Mouse (Mus musculus): Measurements from ENCODE around the gene Josd2. TPM values are rescaled to one million over a fixed set of nuclear protein-coding genes. Genes with fewer than 3 reads are reported as not detected.

Josd2 gene
- polyA plus RNA-seq, 1 experiment from 2014 or later, result 134 TPM

DNA sequence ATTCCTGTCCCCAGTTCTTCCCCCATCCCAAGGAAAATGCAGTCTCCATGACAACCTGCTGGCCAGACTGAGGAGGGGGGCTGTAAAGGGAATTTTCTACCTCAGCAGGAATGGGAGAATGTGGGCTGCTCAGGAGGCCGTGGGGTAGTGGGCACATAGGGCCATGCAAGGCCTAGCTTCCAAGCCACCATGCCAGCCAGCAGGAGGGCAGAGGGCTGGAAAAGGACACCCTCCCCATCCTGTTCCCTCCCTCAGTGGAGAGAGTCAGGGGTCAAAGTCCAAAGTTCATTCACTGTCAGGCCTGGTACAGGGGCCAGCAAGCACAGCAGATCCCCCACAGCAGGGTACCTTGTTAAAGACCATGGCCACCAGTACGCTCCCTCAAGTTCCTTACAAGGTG, 2.7 kb upstream of the Josd2 start, which contains the start of gene Aspdh:
Aspdh (plus strand) TSS at position 281 of the 400 bp plus-strand sequence.
- H3K4me1 ChIP-seq (replicated peaks), result peaks cover 43% of the 10 kb centered on the region
- H3K27ac ChIP-seq, result no peak within 1 kb of the TSS
- H3K27me3 ChIP-seq, result peaks cover 37% of the 10 kb centered on the region

DNA sequence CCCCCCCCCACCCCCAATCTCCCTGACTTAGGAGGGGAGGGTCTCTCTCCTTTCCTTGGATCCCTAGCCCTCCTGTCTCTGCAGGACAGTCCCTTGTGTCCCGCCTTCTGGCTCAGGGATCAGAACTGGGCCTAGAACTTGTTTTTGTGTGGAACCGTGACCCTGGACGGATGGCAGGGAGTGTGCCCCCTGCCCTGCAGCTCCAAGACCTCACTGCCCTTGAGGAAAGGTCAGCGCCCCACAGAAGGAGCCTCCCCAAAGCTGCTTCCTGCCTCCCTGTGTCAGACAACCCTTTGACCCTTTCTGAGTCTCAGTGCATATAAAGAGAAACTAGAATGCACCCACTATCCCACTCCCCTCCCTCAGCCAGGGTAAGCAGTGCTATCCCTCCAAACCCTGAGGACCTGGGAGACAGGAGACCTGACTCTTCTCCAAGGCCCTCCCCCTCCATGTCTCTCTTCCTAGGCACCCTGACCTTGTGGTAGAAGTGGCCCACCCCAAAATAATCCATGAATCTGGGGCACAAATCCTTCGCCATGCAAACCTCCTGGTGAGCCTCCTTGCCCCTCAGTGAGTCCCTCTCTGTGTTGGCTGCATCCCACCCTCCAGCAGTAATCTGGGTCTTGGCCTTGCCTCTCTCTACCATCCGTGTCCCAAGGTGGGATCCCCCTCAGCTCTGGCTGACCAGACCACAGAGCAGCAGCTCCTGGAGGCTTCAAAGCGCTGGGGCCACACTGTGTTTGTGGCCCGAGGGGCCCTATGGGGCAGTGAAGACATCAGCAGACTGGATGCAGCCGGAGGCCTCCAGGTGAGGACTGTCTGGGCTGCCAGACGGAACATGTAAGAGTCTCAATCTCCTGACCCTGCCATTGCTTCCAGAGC, 1.5 kb upstream of the Josd2 start:
- Histone ChIP-seq H3K9me3 (replicated peaks) (no peaks in the 10 kb centered on the region), H3K4me2 (no peak overlapping the region), H3K4me1 (replicated peaks) (peaks cover 54% of the 10 kb centered on the region), H3K4me3 (no peak overlapping the region), H3K27me3 (peaks cover 26% of the 10 kb centered on the region), H3K27ac (no peak overlapping the region), H3K36me3 (peaks cover 8% of the 10 kb centered on the region; the same call in 1 of the 2 replicates), H3K9ac (no peak overlapping the region)
- ATAC-seq (replicated peaks; ENCODE audit: insufficient number of reproducible peaks, insufficient read depth, low FRiP score, low read depth), result no peak
- 78% methylated on average over 10 of the region's 10 CpGs for WGBS

More for the DNA sequence above, 2.7 kb upstream of the Josd2 start, which contains the start of gene Aspdh:
- Histone ChIP-seq H3K4me2 (no peak within 1 kb of the TSS), H3K9ac (no peak within 1 kb of the TSS), H3K36me3 (peaks cover 9% of the 10 kb centered on the region; the same call in 1 of the 2 replicates), H3K9me3 (replicated peaks) (no peaks in the 10 kb centered on the region), H3K4me3 (no peak within 1 kb of the TSS)
- WGBS, result 69% methylated on average over 2 of the region's 2 CpGs
- no peak for ATAC-seq (replicated peaks; ENCODE audit: insufficient number of reproducible peaks, insufficient read depth, low FRiP score, low read depth)

DNA sequence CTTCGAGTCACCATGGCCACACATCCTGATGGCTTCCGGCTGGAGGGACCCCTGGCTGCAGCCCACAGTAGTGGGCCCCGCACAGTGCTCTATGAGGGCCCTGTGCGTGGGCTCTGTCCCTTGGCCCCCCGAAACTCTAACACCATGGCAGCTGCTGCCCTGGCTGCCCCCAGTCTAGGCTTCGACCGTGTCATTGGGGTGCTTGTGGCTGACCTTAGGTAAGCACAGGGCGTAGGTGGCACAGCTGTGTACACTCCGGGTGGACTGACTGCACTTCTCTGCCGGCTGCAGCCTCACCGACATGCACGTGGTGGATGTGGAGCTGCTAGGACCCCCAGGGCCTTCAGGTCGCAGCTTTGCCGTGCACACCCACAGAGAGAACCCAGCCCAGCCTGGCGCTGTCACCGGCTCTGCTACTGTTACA, 880 bp upstream of the Josd2 start:
- Histone ChIP-seq H3K4me3 (no peak overlapping the region; the same call in 1 of the 2 replicates), H3K9ac (no peak overlapping the region), H3K27ac (0 out of 2 replicates have a peak overlapping the region, but pooled peaks have one; percentile 25), H3K27me3 (peaks cover 19% of the 10 kb centered on the region), H3K4me1 (replicated peaks) (peaks cover 61% of the 10 kb centered on the region), H3K36me3 (0 out of 2 replicates have a peak, but pooled peaks cover 5% of the 10 kb centered on the region), H3K9me3 (replicated peaks) (no peaks in the 10 kb centered on the region), H3K4me2 (no peak overlapping the region)
- 78% methylated on average over 16 of the region's 16 CpGs for WGBS
- ATAC-seq (replicated peaks; ENCODE audit: insufficient number of reproducible peaks, insufficient read depth, low FRiP score, low read depth), result no peak

DNA sequence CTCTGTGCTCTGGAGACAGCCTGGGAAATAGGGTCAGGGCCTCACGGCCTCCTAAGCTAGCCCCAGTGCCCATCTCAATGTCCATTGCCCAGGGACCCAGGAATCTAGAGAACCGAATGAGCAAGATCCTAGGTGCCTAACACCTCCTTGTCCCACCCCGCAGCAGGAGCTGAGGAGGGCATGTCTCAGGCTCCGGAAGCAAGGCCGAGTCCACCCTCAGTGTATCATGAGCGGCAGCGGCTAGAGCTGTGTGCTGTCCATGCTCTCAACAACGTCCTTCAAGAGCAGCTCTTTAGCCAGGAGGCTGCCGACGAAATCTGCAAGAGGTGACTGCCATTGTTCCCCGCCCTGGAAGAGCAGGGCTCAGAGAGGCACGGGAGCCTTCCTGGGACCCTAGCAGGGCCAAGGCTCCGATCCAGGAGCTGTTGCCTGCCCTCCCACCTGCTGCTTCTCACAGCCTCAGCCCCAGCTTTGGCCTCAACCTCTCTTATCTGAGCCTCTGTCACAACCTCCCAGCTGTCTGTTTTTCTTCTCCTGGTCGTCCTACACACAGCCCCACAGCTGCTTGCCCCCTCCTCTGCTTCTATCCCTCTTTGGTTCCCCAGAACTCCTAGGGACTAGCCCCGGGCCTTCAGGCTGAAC, 985 bp downstream of the Josd2 start:
- peak overlapping the region; percentile 84 for H3K9ac ChIP-seq
- peak overlapping the region; percentile 89 for H3K4me3 ChIP-seq
- H3K4me1 ChIP-seq (replicated peaks), result peaks cover 68% of the 10 kb centered on the region
- H3K9me3 ChIP-seq (replicated peaks), result no peaks in the 10 kb centered on the region
- H3K27ac ChIP-seq, result peak overlapping the region; percentile 99
- H3K4me2 ChIP-seq, result peak overlapping the region; percentile 90
- peaks cover 3% of the 10 kb centered on the region for H3K27me3 ChIP-seq
- no peak for ATAC-seq (replicated peaks; ENCODE audit: insufficient number of reproducible peaks, insufficient read depth, low FRiP score, low read depth)
- WGBS, result 31% methylated on average over 15 of the region's 15 CpGs
- H3K36me3 ChIP-seq, result no peaks in the 10 kb centered on the region

DNA sequence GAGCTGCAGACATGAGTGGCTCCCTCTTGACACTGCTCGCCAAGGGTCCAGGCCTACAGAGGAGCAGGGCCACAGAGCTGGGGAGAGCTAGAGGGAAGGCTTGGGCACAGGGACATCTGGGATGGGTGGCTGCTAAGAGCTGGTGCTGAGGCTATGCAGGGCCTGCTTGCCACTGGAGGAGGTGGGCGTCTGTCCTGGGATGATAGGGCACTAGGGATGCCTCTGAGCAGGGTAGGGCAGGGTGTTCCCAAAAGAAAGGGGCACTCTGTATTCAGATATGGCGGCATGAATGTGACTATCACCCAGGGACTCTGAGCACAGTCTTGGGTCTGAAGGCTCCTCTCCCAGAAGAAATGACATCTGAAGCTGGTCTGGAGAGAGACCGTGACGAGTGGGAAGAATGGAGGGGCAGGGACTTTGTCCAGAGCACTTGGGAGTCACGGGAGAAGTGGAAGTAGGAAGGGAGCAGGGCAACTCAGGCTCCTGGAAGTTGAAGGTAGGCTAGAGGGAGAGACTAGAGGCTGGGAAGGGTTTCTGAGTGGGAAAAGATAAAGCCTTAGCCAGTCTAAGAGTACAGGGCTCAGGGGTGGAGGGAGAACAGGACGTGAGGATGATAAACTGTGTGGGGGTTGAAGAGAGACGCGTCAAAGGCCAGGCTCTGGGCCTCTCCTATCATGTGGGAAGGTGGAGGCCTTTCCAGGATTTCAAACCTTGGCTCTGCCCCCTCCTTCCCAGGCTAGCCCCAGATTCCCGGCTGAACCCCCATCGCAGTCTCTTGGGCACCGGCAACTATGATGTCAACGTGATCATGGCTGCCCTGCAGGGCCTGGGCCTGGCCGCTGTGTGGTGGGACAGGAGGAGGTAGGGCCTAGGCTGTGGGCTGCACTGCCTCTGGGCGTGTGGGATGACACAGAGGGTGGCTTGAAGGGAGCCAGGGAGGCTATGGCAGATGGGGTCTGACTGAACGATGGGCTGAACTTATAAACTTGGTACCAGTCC, 2.2 kb downstream of the Josd2 start:
- H3K27me3 ChIP-seq, result no peaks in the 10 kb centered on the region
- 54% methylated on average over 16 of the region's 16 CpGs for WGBS
- peaks cover 61% of the 10 kb centered on the region for H3K4me1 ChIP-seq (replicated peaks)
- peak overlapping the region; percentile 90 for H3K4me2 ChIP-seq
- no peaks in the 10 kb centered on the region for H3K9me3 ChIP-seq (replicated peaks)
- no peaks in the 10 kb centered on the region for H3K36me3 ChIP-seq
- no peak overlapping the region; the same call in 1 of the 2 replicates for H3K9ac ChIP-seq
- ATAC-seq (replicated peaks; ENCODE audit: insufficient number of reproducible peaks, insufficient read depth, low FRiP score, low read depth), result no peak
- H3K4me3 ChIP-seq, result no peak overlapping the region
- H3K27ac ChIP-seq, result peak overlapping the region; percentile 99

DNA sequence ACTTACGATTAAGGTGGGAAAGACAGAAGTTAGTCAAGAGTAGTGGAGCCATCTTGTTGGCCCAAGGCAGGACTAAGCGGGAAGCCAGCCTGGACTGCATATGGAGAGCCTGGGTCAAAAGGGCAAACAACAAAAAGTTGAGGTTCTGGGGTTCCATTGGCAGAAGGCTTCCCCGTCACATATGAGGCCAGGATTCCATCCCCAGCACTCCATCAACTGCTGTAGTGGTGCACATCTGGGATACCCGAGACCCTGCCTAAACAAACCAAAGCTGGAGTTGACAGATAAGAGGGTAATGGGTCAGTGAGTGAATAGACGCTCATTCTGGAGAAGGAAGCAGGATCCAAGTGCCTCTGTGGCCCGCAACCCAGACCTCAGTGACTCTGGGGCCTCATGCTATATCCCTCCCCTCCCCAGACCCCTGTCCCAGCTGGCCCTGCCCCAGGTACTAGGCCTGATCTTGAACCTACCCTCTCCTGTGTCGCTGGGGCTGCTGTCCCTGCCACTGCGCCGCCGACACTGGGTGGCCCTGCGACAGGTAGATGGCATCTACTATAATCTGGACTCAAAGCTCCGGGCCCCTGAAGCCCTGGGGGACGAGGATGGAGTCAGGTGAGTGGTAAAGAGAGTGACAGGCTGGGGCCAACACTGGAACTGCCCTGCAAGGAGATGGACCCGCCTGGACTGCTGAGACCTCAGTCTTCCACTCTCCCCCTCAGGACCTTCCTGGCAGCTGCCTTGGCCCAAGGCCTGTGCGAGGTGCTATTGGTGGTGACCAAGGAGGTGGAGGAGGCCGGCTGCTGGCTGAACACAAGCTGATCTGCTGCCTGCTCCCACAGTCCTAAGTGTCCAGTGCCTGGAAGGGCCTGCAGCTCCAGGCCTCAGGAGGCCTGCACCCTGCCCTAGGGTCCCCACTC, 3.2 kb downstream of the Josd2 start:
- H3K27ac ChIP-seq, result peak overlapping the region; percentile 99
- WGBS, result 62% methylated on average over 16 of the region's 16 CpGs
- no peak for ATAC-seq (replicated peaks; ENCODE audit: insufficient number of reproducible peaks, insufficient read depth, low FRiP score, low read depth)
- no peak overlapping the region for H3K4me3 ChIP-seq
- peak overlapping the region; percentile 34 for H3K9ac ChIP-seq
- peaks cover 67% of the 10 kb centered on the region for H3K4me1 ChIP-seq (replicated peaks)
- no peaks in the 10 kb centered on the region for H3K36me3 ChIP-seq
- peak overlapping the region; percentile 14; the same call in 1 of the 2 replicates for H3K4me2 ChIP-seq
- H3K27me3 ChIP-seq, result 0 out of 2 replicates have a peak, but pooled peaks cover 4% of the 10 kb centered on the region
- H3K9me3 ChIP-seq (replicated peaks), result no peaks in the 10 kb centered on the region

DNA sequence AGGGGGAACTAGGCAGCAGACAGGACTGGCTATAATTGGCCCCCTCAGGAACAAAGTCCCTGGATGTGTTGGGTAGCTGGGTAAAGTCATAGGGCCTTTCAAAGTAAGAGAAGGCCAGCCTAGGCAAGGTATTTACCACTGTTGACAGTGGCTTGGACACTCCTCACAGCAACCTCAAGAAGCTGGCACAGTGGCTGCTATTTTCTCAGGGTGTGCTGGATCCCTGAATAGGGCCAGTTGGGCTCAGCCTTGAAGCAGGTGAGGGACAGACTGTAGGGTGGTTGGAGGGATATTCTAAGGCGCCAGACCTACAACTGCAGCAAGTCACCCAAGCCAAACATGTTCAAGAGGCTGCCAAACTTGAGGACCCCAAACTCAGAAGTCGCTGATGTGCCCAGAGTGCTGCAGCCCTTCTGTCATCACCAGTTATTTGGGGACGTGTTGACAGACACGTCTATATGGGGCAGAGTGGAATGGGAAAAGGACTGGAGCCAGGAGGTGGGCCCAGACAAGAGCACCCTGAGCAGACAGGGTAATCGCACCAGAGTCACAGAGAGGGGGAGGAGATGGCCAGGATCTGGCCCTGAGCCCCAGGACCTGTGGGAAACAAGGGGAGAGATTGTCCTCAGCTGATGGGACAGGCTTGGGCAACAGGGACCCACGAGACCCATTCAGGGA, 4.2 kb downstream of the Josd2 start:
- H3K36me3 ChIP-seq, result no peaks in the 10 kb centered on the region
- H3K27me3 ChIP-seq, result 0 out of 2 replicates have a peak, but pooled peaks cover 4% of the 10 kb centered on the region
- no peaks in the 10 kb centered on the region for H3K9me3 ChIP-seq (replicated peaks)
- peaks cover 64% of the 10 kb centered on the region for H3K4me1 ChIP-seq (replicated peaks)
- peak; percentile 67 for ATAC-seq (replicated peaks; ENCODE audit: insufficient number of reproducible peaks, insufficient read depth, low FRiP score, low read depth)
- 18% methylated on average over 6 of the region's 6 CpGs for WGBS
- H3K27ac ChIP-seq, result peak overlapping the region; percentile 99
- peak overlapping the region; percentile 56 for H3K4me3 ChIP-seq
- peak overlapping the region; percentile 65 for H3K4me2 ChIP-seq
- 0 out of 2 replicates have a peak overlapping the region, but pooled peaks have one; percentile 75 for H3K9ac ChIP-seq

DNA sequence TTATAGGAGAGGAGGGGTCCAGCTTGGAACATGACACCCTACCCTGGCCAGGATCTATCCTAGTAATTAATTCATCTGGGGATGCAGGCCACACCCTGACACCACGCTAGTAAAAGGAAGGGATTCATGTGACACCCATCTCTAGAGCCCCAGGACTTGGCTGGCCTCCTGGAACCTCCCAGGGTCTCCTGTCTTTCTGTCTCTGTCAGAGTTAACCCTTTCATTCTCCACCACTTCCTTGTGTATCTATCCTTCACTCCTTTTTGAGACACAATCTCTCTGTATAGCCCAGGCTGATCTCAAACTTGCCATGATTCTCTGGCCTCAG, 4.7 kb downstream of the Josd2 start:
- peak overlapping the region; percentile 65 for H3K4me2 ChIP-seq
- peak overlapping the region; percentile 99 for H3K27ac ChIP-seq
- H3K9me3 ChIP-seq (replicated peaks), result no peaks in the 10 kb centered on the region
- no peaks in the 10 kb centered on the region for H3K36me3 ChIP-seq
- H3K4me3 ChIP-seq, result peak overlapping the region; percentile 56
- no peak; the same call in 1 of the 2 replicates for ATAC-seq (replicated peaks; ENCODE audit: insufficient number of reproducible peaks, insufficient read depth, low FRiP score, low read depth)
- peak overlapping the region; percentile 75; the same call in 1 of the 2 replicates for H3K9ac ChIP-seq
- H3K27me3 ChIP-seq, result 0 out of 2 replicates have a peak, but pooled peaks cover 4% of the 10 kb centered on the region
- 14% methylated on average over 1 of the region's 1 CpGs for WGBS
- peaks cover 59% of the 10 kb centered on the region for H3K4me1 ChIP-seq (replicated peaks)

DNA sequence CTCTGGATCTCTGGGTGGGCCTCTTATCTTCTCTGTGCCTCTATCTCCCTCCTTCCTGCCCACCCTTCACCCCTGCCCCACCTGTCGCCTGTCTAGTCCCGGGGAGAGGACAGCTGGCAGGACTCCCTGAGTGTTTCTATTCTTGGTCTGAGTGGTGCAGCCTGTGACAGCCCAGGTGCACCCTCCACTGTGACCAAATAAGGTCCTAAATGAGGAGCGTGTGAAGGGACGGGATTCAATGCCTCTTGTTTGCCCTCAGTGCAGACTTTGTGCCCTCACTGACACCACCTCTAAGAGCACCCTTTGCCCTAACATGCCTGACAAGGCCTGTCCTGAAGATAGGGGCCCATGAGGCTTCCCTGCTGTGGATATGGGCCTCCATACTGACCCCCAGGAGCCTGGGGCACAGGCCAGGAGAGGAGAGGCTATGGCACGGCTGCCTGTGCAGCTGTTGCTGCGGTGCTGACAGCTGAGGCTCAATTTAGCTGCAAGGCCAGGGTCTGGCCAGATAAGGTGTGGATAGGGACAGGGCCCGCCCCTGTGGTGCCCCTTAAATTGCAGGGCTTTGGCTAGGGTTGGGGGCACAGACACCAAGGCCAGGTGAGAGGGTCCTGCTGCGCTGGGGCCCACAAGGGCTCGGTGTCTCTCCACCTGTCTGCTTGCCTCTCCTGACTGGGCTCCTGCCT, 5.3 kb downstream of the Josd2 start:
- Histone ChIP-seq H3K27ac (peak overlapping the region; percentile 99), H3K9me3 (replicated peaks) (no peaks in the 10 kb centered on the region), H3K27me3 (0 out of 2 replicates have a peak, but pooled peaks cover 4% of the 10 kb centered on the region), H3K9ac (peak overlapping the region; percentile 75), H3K4me2 (peak overlapping the region; percentile 65), H3K36me3 (no peaks in the 10 kb centered on the region), H3K4me1 (replicated peaks) (peaks cover 57% of the 10 kb centered on the region), H3K4me3 (peak overlapping the region; percentile 56)
- 12% methylated on average over 9 of the region's 9 CpGs for WGBS
- ATAC-seq (replicated peaks; ENCODE audit: insufficient number of reproducible peaks, insufficient read depth, low FRiP score, low read depth), result peak; percentile 75

Data from heart, embryonic 15.5 days (tissue).